Mouse (Mus musculus) activated CD4-positive, CD25-positive, alpha-beta regulatory T cell, adult 4 months (primary cell): Measurements from ENCODE around the gene Gm7534. TPM values are rescaled to one million over a fixed set of nuclear protein-coding genes. Genes with fewer than 3 reads are reported as not detected.

ENCODE experiments used
- polyA plus RNA-seq, 2 experiments: library from polyadenylated mRNA; unstranded; fragments of 100-300 nt; shearing (Covaris generic); gene quantifications; one replicate each; pipeline ENCODE4 v1.2.1; 2017

The Gm7534 gene
- polyA plus RNA-seq, 2 experiments from 2014 or later, result 0.15 TPM; not detected in 1

Other genes with a start within 250 kb of the Gm7534 start
- gene Hmgn2, start 234.4 kb downstream of the Gm7534 start, polyA plus RNA-seq, result 100 to 1,000 TPM; 478 to 642 TPM
- gene Dhdds, start 202.1 kb downstream of the Gm7534 start, polyA plus RNA-seq, result 10 to 100 TPM; 16.7 to 20.0 TPM
- not detected for gene Lin28a, start 184.2 kb downstream of the Gm7534 start, polyA plus RNA-seq
- gene Zfp683, start 149.2 kb downstream of the Gm7534 start, polyA plus RNA-seq, result under 1 TPM; 0.33 to 0.37 TPM
- 10 to 100 TPM; 15.7 to 20.2 TPM for gene Crybg2, start 142.2 kb downstream of the Gm7534 start, polyA plus RNA-seq
- 1,000 to 10,000 TPM; 3,607 to 4,442 TPM for gene Cd52, start 107.9 kb downstream of the Gm7534 start, polyA plus RNA-seq
- gene Ubxn11, start 100.4 kb downstream of the Gm7534 start, polyA plus RNA-seq, result 10 to 100 TPM; 33.7 to 34.2 TPM
- gene Sh3bgrl3, start 74.2 kb downstream of the Gm7534 start, polyA plus RNA-seq, result 1,000 to 10,000 TPM; 1,097 to 1,279 TPM
- 100 to 1,000 TPM in 1 of 2 experiments, 10 to 100 TPM in 1; 63.2 to 139 TPM for gene Cep85, start 15.9 kb downstream of the Gm7534 start, polyA plus RNA-seq
- not detected for gene Catsper4, start 24.4 kb upstream of the Gm7534 start, polyA plus RNA-seq
- not detected for gene Cnksr1, start 35.4 kb upstream of the Gm7534 start, polyA plus RNA-seq
- gene E130218I03Rik, start 40.7 kb upstream of the Gm7534 start, polyA plus RNA-seq, result 1 to 10 TPM in 1 of 2 experiments, under 1 TPM in 1; 0.37 to 6.4 TPM
- gene Zfp593, start 42.6 kb upstream of the Gm7534 start, polyA plus RNA-seq, result 1 to 10 TPM; 5.1 to 6.4 TPM
- not detected for gene Gm30191, start 43.9 kb upstream of the Gm7534 start, polyA plus RNA-seq
- gene Grrp1, start 51.1 kb upstream of the Gm7534 start, polyA plus RNA-seq, result not detected
- 10 to 100 TPM; 17.2 to 19.1 TPM for gene Pdik1l, start 84.9 kb upstream of the Gm7534 start, polyA plus RNA-seq
- not detected for gene Trim63, start 112.1 kb upstream of the Gm7534 start, polyA plus RNA-seq
- gene Slc30a2, start 140.2 kb upstream of the Gm7534 start, polyA plus RNA-seq, result under 1 TPM; 0.24 to 0.85 TPM
- 1 to 10 TPM in 1 of 2 experiments, under 1 TPM in 1; 0.16 to 1.4 TPM for gene Extl1, start 180.8 kb upstream of the Gm7534 start, polyA plus RNA-seq
- under 1 TPM; 0.70 to 0.90 TPM for gene Pafah2, start 193.3 kb upstream of the Gm7534 start, polyA plus RNA-seq